Mouse (Mus musculus) ES-E14 (cell line): ENCODE data around the gene Mmp24. TPM values are rescaled to one million over a fixed set of nuclear protein-coding genes. Genes with fewer than 3 reads are reported as not detected.
"Not testable (repeated sequence)": the region's sequence is repeated elsewhere in the genome, so short reads cannot be mapped to it uniquely, and the experiment has no call there.

Source experiments
- DNase-seq: peaks from one replicate; pipeline ENCODE4 v3.0.0-alpha.2; 2013; ENCODE audit warnings: low read depth, low spot score
- H3K27ac ChIP-seq: 2 replicates; pipeline ENCODE4 v1.5.1; 2012; ENCODE audit warnings: low read depth, mild to moderate bottlenecking, low read length, moderate library complexity, mixed read lengths; ENCODE audit not compliant: poor library complexity, insufficient read depth, severe bottlenecking
- H3K36me3 ChIP-seq: 2 replicates; pipeline ENCODE4 v1.6.1; 2012; ENCODE audit warnings: mild to moderate bottlenecking, low read length, moderate library complexity, mixed read lengths; ENCODE audit not compliant: control insufficient read depth, poor library complexity, insufficient read depth, severe bottlenecking
- H3K4me1 ChIP-seq, 2 experiments: fragments of 150-350 bp in 1 of 2; sonication (generic) in 1 of 2; 2 replicates each; pipeline ENCODE4 v1.6.1; 2012; ENCODE audit warnings: low read length in 2 of 2, mild to moderate bottlenecking in 1 of 2, mixed read lengths in 1 of 2; ENCODE audit not compliant: control insufficient read depth in 2 of 2, insufficient read depth in 2 of 2, poor library complexity in 1 of 2
- H3K4me3 ChIP-seq, 2 experiments: fragments of 150-350 bp in 1 of 2; sonication (generic) in 1 of 2; 2 replicates each; pipeline ENCODE4 v1.5.1; 2012; ENCODE audit warnings: low read length in 2 of 2, low read depth in 1 of 2, mild to moderate bottlenecking in 1 of 2, mixed read lengths in 1 of 2; ENCODE audit not compliant: insufficient read depth in 1 of 2, poor library complexity in 1 of 2, severe bottlenecking in 1 of 2
- H3K9ac ChIP-seq: 2 replicates; pipeline ENCODE4 v1.6.1; 2012; ENCODE audit warnings: low read depth, mild to moderate bottlenecking, low read length, mixed read lengths; ENCODE audit not compliant: poor library complexity, insufficient read depth, severe bottlenecking
- H3K9me3 ChIP-seq: fragments of 150-350 bp; sonication (generic); 2 replicates; pipeline ENCODE4 v1.6.1; 2012; ENCODE audit warnings: low read depth, mild to moderate bottlenecking, low read length; ENCODE audit not compliant: control insufficient read depth, insufficient read depth
- CHD2 ChIP-seq: IDR thresholded peaks from 2 replicates; pipeline ENCODE4 v1.6.1; 2014; ENCODE audit warnings: mild to moderate bottlenecking, low read depth, low read length, inconsistent platforms
- HCFC1 ChIP-seq: IDR thresholded peaks from 2 replicates; pipeline ENCODE4 v1.6.1; 2012; ENCODE audit warnings: low read length, inconsistent platforms, borderline replicate concordance; ENCODE audit not compliant: insufficient read depth
- MAFK ChIP-seq: IDR thresholded peaks from 2 replicates; pipeline ENCODE4 v1.6.1; 2014; ENCODE audit warnings: mild to moderate bottlenecking, low read depth, low read length, inconsistent platforms; ENCODE audit not compliant: insufficient read depth
- ZC3H11A ChIP-seq: IDR thresholded peaks from 2 replicates; pipeline ENCODE4 v1.6.1; 2012; ENCODE audit warnings: low read depth, mild to moderate bottlenecking, inconsistent platforms, low read length, borderline replicate concordance
- ZNF384 ChIP-seq: IDR thresholded peaks from 2 replicates; pipeline ENCODE4 v1.6.1; 2012; ENCODE audit warnings: low read depth, low read length, inconsistent platforms
- in situ Hi-C, 2 experiments: fragments of 600-800 bp; cut with MboI; formaldehyde crosslinking; loops; one replicate each; pipeline ENCODE4 v1.15.1; 2025; ENCODE audit warnings: low sequenced_read_pairs in 2 of 2, inconsistent platforms in 1 of 2; ENCODE audit not compliant: unreplicated experiment in 2 of 2
- total RNA-seq: library from RNA; depleted of rRNA; stranded (reverse); fragments of 300-350 nt; gene quantifications from 2 replicates; pipeline ENCODE4 v1.2.3, GENCODE M21; 2012

The Mmp24 gene
- total RNA-seq, 1 experiment, result 0.76 TPM

GRCm38 (mm10) chr2:155826630-155827424, 51.7 kb downstream of the Mmp24 start, which contains the start of gene Eif6:
Gene Eif6 (minus strand): TSS chr2:155826925.
- peak; percentile 82 for DNase-seq
- Histone ChIP-seq H3K27ac (peak within 1 kb of the TSS; percentile 42; the same call in 1 of the 2 replicates), H3K4me1 (peaks cover 0 to 3% of the 10 kb centered on the region in 2 experiments; a peak in 1 of 4 replicates), H3K36me3 (peaks cover 21% of the 10 kb centered on the region), H3K4me3 (peak within 1 kb of the TSS; percentile 81 to 93), H3K9me3 (no peaks in the 10 kb centered on the region), H3K9ac (peak within 1 kb of the TSS; percentile 81)
- in situ Hi-C loops, result no loop called here
- TF ChIP-seq HCFC1 (0 out of 2 replicates have a peak, but pooled peaks have one; percentile 26), ZNF384 (no peak)

DNA sequence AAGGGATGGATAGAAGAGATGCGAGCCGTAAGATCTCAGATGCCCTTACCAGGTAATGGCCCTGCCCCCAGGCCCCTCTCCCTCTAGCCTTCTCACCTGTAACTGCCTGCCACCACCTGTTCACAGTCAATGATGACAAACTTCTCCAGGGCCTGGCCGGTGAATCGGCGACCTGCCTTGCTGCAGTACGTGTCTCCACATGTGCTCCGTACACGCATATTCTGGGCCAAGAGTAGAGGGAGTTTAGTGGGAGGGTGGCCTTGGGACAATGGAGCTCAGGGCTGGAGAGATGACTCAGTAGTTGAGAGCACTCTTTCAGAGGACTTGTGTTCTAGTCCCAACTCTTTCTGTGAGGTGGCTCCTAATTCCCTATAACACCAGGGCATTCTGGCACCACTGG, 55.7 kb downstream of the Mmp24 start:
- Histone ChIP-seq H3K9ac (no peak overlapping the region), H3K4me1 (peaks cover 0 to 14% of the 10 kb centered on the region in 2 experiments; a peak in 2 of 4 replicates), H3K9me3 (no peaks in the 10 kb centered on the region), H3K4me3 (no peak overlapping the region), H3K27ac (no peak overlapping the region), H3K36me3 (no peaks in the 10 kb centered on the region)
- TF ChIP-seq MAFK (no peak), HCFC1 (no peak), ZNF384 (no peak), ZC3H11A (no peak), CHD2 (no peak)
- in situ Hi-C loops, result loop anchor here in 1 of 2 experiments (5.0 kb wide), 1 partner anchor 116 kb away; the partner anchor contains the start of gene Gdf5
- no peak for DNase-seq

- Histone ChIP-seq H3K4me3 (no peak overlapping the region), H3K27ac (no peak overlapping the region; the same call in 1 of the 2 replicates), H3K9me3 (no peaks in the 10 kb centered on the region), H3K4me1 (peaks cover 0 to 16% of the 10 kb centered on the region in 2 experiments; a peak in 2 of 4 replicates), H3K9ac (no peak overlapping the region), H3K36me3 (no peaks in the 10 kb centered on the region)
- TF ChIP-seq HCFC1, result no peak
- no peak for TF ChIP-seq ZC3H11A
- TF ChIP-seq MAFK, result no peak
- no peak for TF ChIP-seq ZNF384
- TF ChIP-seq CHD2, result no peak
- in situ Hi-C loops, result loop anchor here in 1 of 2 experiments (5.0 kb wide), 1 partner anchor 116 kb away; the partner anchor contains the start of gene Gdf5
- no peak for DNase-seq
These were observed 56.2 kb downstream of the Mmp24 start for GRCm38 (mm10) chr2:155831302-155831701.

DNA sequence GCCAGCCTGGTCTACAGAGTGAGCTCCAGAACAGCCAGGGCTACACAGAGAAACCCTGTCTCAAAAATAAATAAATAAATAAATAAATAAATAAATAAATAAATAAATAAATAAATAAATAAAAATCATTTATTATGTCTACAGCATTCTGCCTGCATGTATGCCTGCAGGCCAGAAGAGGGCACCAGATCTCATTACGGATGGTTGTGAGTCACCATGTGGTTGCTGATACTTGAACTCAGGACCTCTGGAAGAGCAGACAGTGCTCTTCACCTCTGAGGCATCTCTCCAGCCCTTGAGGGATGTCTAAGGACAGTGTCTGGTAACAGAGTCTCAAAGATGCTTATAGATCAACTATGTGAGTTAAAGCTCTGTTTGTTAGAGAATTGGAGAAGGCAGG, 56.9 kb downstream of the Mmp24 start:
- not testable (repeated sequence) for H3K27ac ChIP-seq, H3K36me3 ChIP-seq, H3K9ac ChIP-seq, DNase-seq, H3K9me3 ChIP-seq, H3K4me3 ChIP-seq
- H3K4me1 ChIP-seq, result peaks cover 0 to 18% of the 10 kb centered on the region in 2 experiments; a peak in 2 of 4 replicates
- in situ Hi-C loops, result loop anchor here in 1 of 2 experiments (5.0 kb wide), 1 partner anchor 115 kb away; the partner anchor contains the start of gene Gdf5
